Mouse (Mus musculus): ENCODE measurements around the gene Mrap. TPM values are rescaled to one million over a fixed set of nuclear protein-coding genes. Genes with fewer than 3 reads are reported as not detected.

Gene Mrap
- total RNA-seq, 2 experiments from 2014 or later = 3.0 to 6.6 TPM

Other genes with a start within 250 kb of the Mrap start
- 1 to 10 TPM; 7.4 to 8.3 TPM for gene Mis18a, start 10.8 kb upstream of the Mrap start, total RNA-seq (2021)
- gene Urb1, start 72.2 kb downstream of the Mrap start, total RNA-seq (2021) = 1 to 10 TPM; 7.8 to 8.1 TPM
- 1 to 10 TPM in 1 of 2 experiments, under 1 TPM in 1; 0.39 to 1.3 TPM for gene Eva1c, start 88.5 kb downstream of the Mrap start, total RNA-seq (2021)
- gene Cfap298, start 196.9 kb downstream of the Mrap start, total RNA-seq (2021) = 10 to 100 TPM; 19.1 to 28.2 TPM